Mouse (Mus musculus): ENCODE measurements around the gene Adgrf1.
"Not testable (repeated sequence)": the region's sequence is repeated elsewhere in the genome, so short reads cannot be mapped to it uniquely, and the experiment has no call there.

The Adgrf1 gene

GRCm38 (mm10) chr17:43267046-43267749 is 2.9 kb upstream of the Adgrf1 start:
- peak; percentile 61 for DNase-seq

- no peak for DNase-seq
These were observed 6.1 kb downstream of the Adgrf1 start for GRCm38 (mm10) chr17:43276220-43276619.

GRCm38 (mm10) chr17:43277223-43277622 is 7.1 kb downstream of the Adgrf1 start:
- DNase-seq, result no peak

GRCm38 (mm10) chr17:43279671-43280070 is 9.5 kb downstream of the Adgrf1 start:
- DNase-seq, result no peak

- no peak for DNase-seq
These were observed 12.2 kb downstream of the Adgrf1 start for GRCm38 (mm10) chr17:43282353-43282752.

GRCm38 (mm10) chr17:43282828-43283227 is 12.7 kb downstream of the Adgrf1 start:
- no peak for DNase-seq

- DNase-seq, result no peak
These were observed 29.4 kb downstream of the Adgrf1 start for GRCm38 (mm10) chr17:43299515-43299914.

GRCm38 (mm10) chr17:43325986-43326671 is 56.0 kb downstream of the Adgrf1 start:
- no peak for DNase-seq

GRCm38 (mm10) chr17:43326726-43327700 is 56.9 kb downstream of the Adgrf1 start:
- peak; percentile 56 for DNase-seq

- no peak for DNase-seq
These were observed 57.7 kb downstream of the Adgrf1 start for GRCm38 (mm10) chr17:43327810-43328209.

- no peak for DNase-seq
These were observed 59.1 kb downstream of the Adgrf1 start for GRCm38 (mm10) chr17:43329216-43329615.

GRCm38 (mm10) chr17:43329761-43330183 is 59.6 kb downstream of the Adgrf1 start:
- DNase-seq, result no peak

- DNase-seq, result no peak
These were observed 62.6 kb downstream of the Adgrf1 start for GRCm38 (mm10) chr17:43332686-43333085.

- no peak for DNase-seq
These were observed 63.9 kb downstream of the Adgrf1 start for GRCm38 (mm10) chr17:43334074-43334473.

- DNase-seq, result no peak
These were observed 67.5 kb downstream of the Adgrf1 start for GRCm38 (mm10) chr17:43337643-43338042.

- DNase-seq, result no peak
These were observed 68.2 kb downstream of the Adgrf1 start for GRCm38 (mm10) chr17:43338279-43338678.

- DNase-seq, result not testable (repeated sequence)
These were observed 76.4 kb downstream of the Adgrf1 start for GRCm38 (mm10) chr17:43346499-43346898.

- no peak for DNase-seq
These were observed 87.9 kb downstream of the Adgrf1 start for GRCm38 (mm10) chr17:43357902-43358539.

GRCm38 (mm10) chr17:43359826-43360619 is 89.9 kb downstream of the Adgrf1 start, which contains the start of gene Adgrf5:
TSS of gene Adgrf5 (plus strand) at chr17:43360451.
- DNase-seq, result no peak

GRCm38 (mm10) chr17:43361021-43361420 is 90.9 kb downstream of the Adgrf1 start:
- DNase-seq, result no peak

- no peak for DNase-seq
These were observed 92.2 kb downstream of the Adgrf1 start for GRCm38 (mm10) chr17:43362362-43362761.

- DNase-seq, result no peak
These were observed 92.8 kb downstream of the Adgrf1 start for GRCm38 (mm10) chr17:43362881-43363280.
